Mouse (Mus musculus) ES-Bruce4 (cell line): ENCODE measurements around the gene Hist2h2ab. TPM values are rescaled to one million over a fixed set of nuclear protein-coding genes. Genes with fewer than 3 reads are reported as not detected.

Source experiments
- H3K27ac ChIP-seq: 2 replicates; pipeline ENCODE4 v1.5.1; 2012; ENCODE audit warnings: low read length, inconsistent platforms; ENCODE audit not compliant: insufficient read depth
- H3K27me3 ChIP-seq: 2 replicates; pipeline ENCODE4 v1.6.1; 2012; ENCODE audit warnings: mild to moderate bottlenecking, low read length, inconsistent platforms; ENCODE audit not compliant: control insufficient read depth, poor library complexity, insufficient read depth, severe bottlenecking
- H3K36me3 ChIP-seq: 2 replicates; pipeline ENCODE4 v1.6.1; 2012; ENCODE audit warnings: inconsistent platforms, mild to moderate bottlenecking, low read length, moderate library complexity; ENCODE audit not compliant: control insufficient read depth, poor library complexity, insufficient read depth, severe bottlenecking
- H3K4me1 ChIP-seq: one replicate; pipeline ENCODE4 v1.8.1; 2011; ENCODE audit warnings: low read length; ENCODE audit not compliant: control insufficient read depth, insufficient read depth
- H3K4me3 ChIP-seq: 2 replicates; pipeline ENCODE4 v1.5.1; 2011; ENCODE audit warnings: low read depth, mild to moderate bottlenecking, low read length
- H3K9ac ChIP-seq: 2 replicates; pipeline ENCODE4 v1.6.1; 2012; ENCODE audit warnings: low read depth, mild to moderate bottlenecking, inconsistent platforms; ENCODE audit not compliant: poor library complexity, severe bottlenecking
- H3K9me3 ChIP-seq: replicated peaks from 2 replicates; pipeline ENCODE4 v1.6.1; 2012; ENCODE audit warnings: mild to moderate bottlenecking, low read length, inconsistent platforms; ENCODE audit not compliant: control insufficient read depth, poor library complexity, insufficient read depth, severe bottlenecking
- CTCF ChIP-seq: IDR thresholded peaks from one replicate; pipeline ENCODE4 v1.8.1; 2011; ENCODE audit warnings: low read depth, low read length
- EP300 ChIP-seq: IDR thresholded peaks from 2 replicates; pipeline ENCODE4 v1.6.1; 2011; ENCODE audit warnings: low read depth, low read length; ENCODE audit not compliant: insufficient read depth
- POLR2A ChIP-seq: IDR thresholded peaks from one replicate; pipeline ENCODE4 v1.8.1; 2011; ENCODE audit warnings: low read length; ENCODE audit not compliant: insufficient read depth
- polyA plus RNA-seq: library from polyadenylated mRNA; stranded (reverse); fragments of >200 nt; gene quantifications from 2 replicates; pipeline ENCODE4 v1.2.4, GENCODE M21; 2011; ENCODE audit warnings: low read depth; ENCODE audit not compliant: missing spikeins, insufficient read depth, insufficient read length

Gene Hist2h2ab
- polyA plus RNA-seq, 1 experiment, result not detected

DNA sequence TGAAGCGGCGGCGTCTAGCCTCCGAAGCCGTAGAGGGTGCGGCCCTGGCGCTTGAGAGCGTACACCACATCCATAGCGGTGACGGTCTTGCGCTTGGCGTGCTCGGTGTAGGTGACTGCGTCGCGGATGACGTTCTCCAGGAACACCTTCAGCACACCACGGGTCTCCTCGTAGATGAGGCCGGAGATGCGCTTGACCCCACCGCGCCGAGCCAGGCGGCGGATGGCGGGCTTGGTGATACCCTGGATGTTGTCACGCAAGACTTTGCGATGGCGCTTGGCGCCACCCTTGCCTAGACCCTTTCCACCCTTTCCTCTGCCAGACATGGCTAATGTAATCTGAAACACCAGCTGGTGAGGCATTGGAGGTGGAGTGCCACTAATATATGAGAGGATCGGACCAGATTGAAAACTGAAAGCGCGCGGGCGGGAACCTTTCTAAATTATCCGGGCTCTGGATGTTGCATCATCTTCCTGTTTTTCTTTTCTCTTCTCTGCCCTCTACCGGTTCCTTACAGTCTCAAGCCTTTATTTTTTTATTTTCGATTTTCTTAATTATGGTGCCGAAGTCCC is 43.4 kb downstream of the Hist2h2ab start, which contains the start of gene Hist2h4:
Hist2h4 (minus strand) TSS at position 333 of the 572 bp plus-strand sequence.
- TF ChIP-seq EP300 (0 out of 2 replicates have a peak, but pooled peaks have one; percentile 37), POLR2A (peak; percentile 100), CTCF (no peak)
- no peaks in the 10 kb centered on the region for H3K36me3 ChIP-seq
- H3K27ac ChIP-seq, result peak within 1 kb of the TSS; percentile 92
- peak within 1 kb of the TSS; percentile 96 for H3K9ac ChIP-seq
- no peaks in the 10 kb centered on the region for H3K4me1 ChIP-seq
- H3K9me3 ChIP-seq, result no peaks in the 10 kb centered on the region
- no peaks in the 10 kb centered on the region for H3K27me3 ChIP-seq
- peak within 1 kb of the TSS; percentile 76 for H3K4me3 ChIP-seq

DNA sequence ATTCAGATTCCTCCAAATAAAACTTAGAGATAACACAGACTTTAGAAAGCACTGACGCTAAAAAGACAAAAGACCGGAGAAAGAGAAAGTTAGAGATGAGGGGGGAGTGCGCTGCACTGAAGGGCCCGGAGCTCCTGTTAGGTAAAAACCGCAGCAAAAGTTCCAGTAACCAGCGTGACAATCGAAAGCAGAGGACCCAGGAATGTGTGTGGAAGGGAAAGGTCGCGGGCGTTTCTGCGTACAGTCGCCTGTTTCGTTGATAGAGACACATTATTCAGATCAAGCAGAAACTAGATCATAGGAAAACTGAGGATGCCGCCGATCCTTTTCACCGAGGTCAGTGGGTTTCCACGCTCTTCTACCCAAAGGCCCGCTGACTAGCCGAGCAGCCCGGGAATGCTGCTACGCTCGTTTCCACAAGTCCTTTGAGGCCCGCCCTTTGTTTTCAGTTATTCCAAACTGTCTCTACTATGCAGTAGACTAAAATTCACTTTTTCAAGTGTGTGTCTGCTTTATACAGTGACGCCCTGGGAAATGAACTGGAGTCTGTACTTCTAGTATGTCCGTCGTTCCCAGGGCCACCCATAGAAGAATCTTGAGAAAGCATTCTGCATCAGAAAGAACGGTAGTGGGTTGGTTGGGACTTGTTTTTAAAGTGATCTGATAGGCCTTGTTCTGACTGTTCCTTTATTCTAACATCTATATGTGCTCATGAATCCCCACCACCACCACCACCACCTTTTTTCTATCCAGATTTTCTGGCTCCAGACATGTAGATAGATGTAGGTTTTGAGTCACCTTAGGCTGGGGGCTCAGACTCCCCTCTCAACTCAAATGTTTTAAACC is 44.1 kb downstream of the Hist2h2ab start:
- Histone ChIP-seq H3K27ac (peak overlapping the region; percentile 92), H3K27me3 (no peaks in the 10 kb centered on the region), H3K4me3 (peak overlapping the region; percentile 75), H3K9ac (peak overlapping the region; percentile 96), H3K9me3 (no peaks in the 10 kb centered on the region), H3K4me1 (no peaks in the 10 kb centered on the region), H3K36me3 (no peaks in the 10 kb centered on the region)
- no peak for TF ChIP-seq CTCF
- TF ChIP-seq EP300, result no peak
- no peak for TF ChIP-seq POLR2A

GRCm38 (mm10) chr3:96264404-96264949 is 44.8 kb downstream of the Hist2h2ab start:
- H3K36me3 ChIP-seq, result no peaks in the 10 kb centered on the region
- H3K27ac ChIP-seq, result peak overlapping the region; percentile 92
- TF ChIP-seq CTCF (no peak), EP300 (no peak), POLR2A (no peak)
- no peaks in the 10 kb centered on the region for H3K4me1 ChIP-seq
- peak overlapping the region; percentile 96 for H3K9ac ChIP-seq
- no peaks in the 10 kb centered on the region for H3K27me3 ChIP-seq
- H3K4me3 ChIP-seq, result peak overlapping the region; percentile 40
- no peaks in the 10 kb centered on the region for H3K9me3 ChIP-seq

DNA sequence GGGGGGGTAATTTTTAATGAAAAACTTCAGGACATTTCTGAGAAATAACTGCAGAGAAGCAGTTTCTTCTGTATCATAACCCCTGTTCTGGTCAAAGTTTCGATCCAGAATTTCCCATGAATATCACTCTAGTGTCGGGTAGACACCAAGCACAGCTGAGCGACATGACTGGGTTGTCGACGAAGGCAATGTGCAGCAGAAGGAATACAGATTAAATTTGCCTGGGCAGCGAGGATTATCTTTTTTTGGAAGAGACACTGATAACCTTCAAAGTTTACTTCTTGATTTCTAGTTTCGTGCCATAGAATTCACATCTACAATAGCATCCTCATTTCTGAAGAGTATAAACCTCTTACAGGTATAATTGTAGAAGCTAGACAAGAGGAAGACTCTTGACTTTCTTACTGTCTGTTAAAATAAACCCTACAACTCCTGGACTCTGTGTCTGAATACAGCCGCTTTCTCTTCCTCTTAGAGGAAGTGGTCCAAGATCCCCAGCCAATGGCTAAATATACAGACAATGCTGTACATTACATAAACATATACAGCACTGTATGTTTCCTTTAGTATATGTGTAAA is 46.6 kb downstream of the Hist2h2ab start:
- Histone ChIP-seq H3K9ac (no peak overlapping the region), H3K9me3 (no peaks in the 10 kb centered on the region), H3K4me3 (no peak overlapping the region), H3K27ac (no peak overlapping the region), H3K4me1 (no peaks in the 10 kb centered on the region), H3K27me3 (no peaks in the 10 kb centered on the region), H3K36me3 (no peaks in the 10 kb centered on the region)
- no peak for TF ChIP-seq CTCF
- TF ChIP-seq POLR2A, result no peak
- no peak for TF ChIP-seq EP300

GRCm38 (mm10) chr3:96267541-96267940 is 47.9 kb downstream of the Hist2h2ab start:
- Histone ChIP-seq H3K9ac (peak overlapping the region; percentile 85), H3K27ac (peak overlapping the region; percentile 98), H3K27me3 (no peaks in the 10 kb centered on the region), H3K4me1 (no peaks in the 10 kb centered on the region), H3K4me3 (no peak overlapping the region), H3K36me3 (no peaks in the 10 kb centered on the region), H3K9me3 (no peaks in the 10 kb centered on the region)
- no peak for TF ChIP-seq EP300

- Histone ChIP-seq H3K27ac (peak within 1 kb of the TSS; percentile 100), H3K4me3 (peak within 1 kb of the TSS; percentile 96), H3K9me3 (no peaks in the 10 kb centered on the region), H3K4me1 (no peaks in the 10 kb centered on the region), H3K9ac (peak within 1 kb of the TSS; percentile 98), H3K27me3 (no peaks in the 10 kb centered on the region), H3K36me3 (no peaks in the 10 kb centered on the region)
- TF ChIP-seq EP300 (no peak), POLR2A (peak; percentile 78)
These were observed 48.5 kb downstream of the Hist2h2ab start, which contains the start of gene Hist2h3b for GRCm38 (mm10) chr3:96268051-96268775. TSS of gene Hist2h3b (plus strand) at chr3:96268654.
